Mouse (Mus musculus) CH12.LX (cell line): ENCODE results near the gene Zfp819.

ENCODE experiments used
- BHLHE40 ChIP-seq: IDR thresholded peaks from 2 replicates; pipeline ENCODE4 v1.6.1; 2011; ENCODE audit warnings: mild to moderate bottlenecking, low read depth, low read length, improper control_type of control experiment
- CHD2 ChIP-seq: IDR thresholded peaks from 2 replicates; pipeline ENCODE4 v1.6.1; 2011; ENCODE audit warnings: low read length, improper control_type of control experiment
- CTCF ChIP-seq, 2 experiments: IDR thresholded peaks in 1 of 2; conservative IDR thresholded peaks in 1 of 2; 2 replicates each; pipeline ENCODE4 v1.5.1; 2011 to 2012; ENCODE audit warnings: low read depth in 2 of 2, low read length in 2 of 2, improper control_type of control experiment in 1 of 2, inconsistent platforms in 1 of 2, mild to moderate bottlenecking in 1 of 2, moderate library complexity in 1 of 2
- EP300 ChIP-seq: IDR thresholded peaks from 2 replicates; pipeline ENCODE4 v1.6.1; 2011; ENCODE audit warnings: low read length, improper control_type of control experiment
- MAX ChIP-seq: IDR thresholded peaks from 2 replicates; pipeline ENCODE4 v1.6.1; 2011; ENCODE audit warnings: low read length, improper control_type of control experiment
- NRF1 ChIP-seq: IDR thresholded peaks from 2 replicates; pipeline ENCODE4 v1.6.1; 2014; ENCODE audit warnings: low read depth, mild to moderate bottlenecking, inconsistent platforms, low read length, improper control_type of control experiment, moderate library complexity
- POLR2A ChIP-seq: IDR thresholded peaks from 2 replicates; pipeline ENCODE4 v1.6.1; 2011; ENCODE audit warnings: low read depth, mild to moderate bottlenecking, improper control_type of control experiment, low read length
- SMC3 ChIP-seq: IDR thresholded peaks from 2 replicates; pipeline ENCODE4 v1.6.1; 2011; ENCODE audit warnings: low read depth, low read length, improper control_type of control experiment
- USF2 ChIP-seq: conservative IDR thresholded peaks from 2 replicates; pipeline ENCODE4 v1.6.1; 2011; ENCODE audit warnings: low read depth, low read length, improper control_type of control experiment
- ZC3H11A ChIP-seq: IDR thresholded peaks from 2 replicates; pipeline ENCODE4 v1.6.1; 2012; ENCODE audit warnings: low read depth, mild to moderate bottlenecking, inconsistent platforms, low read length, improper control_type of control experiment
- ZNF384 ChIP-seq: IDR thresholded peaks from 2 replicates; pipeline ENCODE4 v1.6.1; 2012; ENCODE audit warnings: low read depth, low read length, improper control_type of control experiment, inconsistent platforms

DNA sequence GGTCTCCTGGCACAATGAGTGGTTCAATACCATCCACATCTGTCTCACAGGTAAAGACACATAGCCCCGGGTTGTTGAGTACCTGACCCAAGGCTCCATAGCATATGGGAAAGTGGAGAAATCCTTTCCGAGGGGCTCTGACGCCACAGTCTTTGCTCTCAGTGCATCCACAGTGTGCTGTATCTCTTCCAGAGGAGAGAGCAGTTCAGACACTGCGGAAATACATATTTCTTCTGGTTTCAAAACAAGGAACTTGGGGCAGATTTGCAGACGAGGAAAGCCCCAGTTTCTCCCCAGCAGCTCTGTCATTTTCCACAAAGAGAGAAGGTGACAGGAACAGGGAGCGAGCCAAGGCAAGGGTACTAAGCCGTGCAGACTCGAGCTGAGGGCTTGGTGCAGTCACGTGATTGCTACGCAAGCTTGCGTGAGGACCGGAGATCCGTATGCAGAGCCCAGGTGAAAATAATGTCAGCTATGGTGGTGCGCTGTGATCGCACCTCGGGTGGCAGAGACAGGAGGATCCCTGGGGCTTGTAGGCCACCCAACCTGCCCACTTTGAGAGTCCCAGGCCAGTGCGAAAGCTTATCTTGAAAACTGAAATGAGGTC, 36.2 kb downstream of the Zfp819 start:
- TF ChIP-seq NRF1 (no peak), ZC3H11A (no peak), POLR2A (no peak), EP300 (no peak), SMC3 (no peak), CTCF (conservative IDR thresholded peaks at IDR 0.05 in 1 of 2, IDR thresholded peaks at IDR 0.05 in 1 of 2; ENCODE audit: low read depth in 2 of 2, low read length in 2 of 2) (no peak), MAX (no peak), CHD2 (no peak), BHLHE40 (peak; percentile 70), ZNF384 (no peak), USF2 (peak; percentile 58)
